Mouse (Mus musculus): ENCODE measurements at regions not wholly inside any gene's neighbourhood (a gene's known extent, or its start where the extent isn't known, plus 50 kb on each side); places are given as distances from the start of the nearest gene placed in this dataset.
A peak's percentile ranks its signal among the peaks of the same experiment; 100 is the strongest.
"Not testable (repeated sequence)": the region's sequence is repeated elsewhere in the genome, so short reads cannot be mapped to it uniquely, and the experiment has no call there.

GRCm38 (mm10) chr5:108903134-108903923 is 50.9 kb upstream of the Vmn2r9 start:
- H3K27me3 ChIP-seq (ENCODE audit: control insufficient read depth, insufficient read depth, low read length); H3K9ac ChIP-seq (ENCODE audit: low read depth, low read length); DNase-seq (ENCODE audit: extremely low read depth, low read depth, low spot score); H3K79me2 ChIP-seq (ENCODE audit: control insufficient read depth, insufficient read depth, low read length); H3K4me1 ChIP-seq (ENCODE audit: control insufficient read depth, insufficient read depth, low read length); H3K36me3 ChIP-seq (ENCODE audit: control insufficient read depth, insufficient read depth, low read length); H3K27ac ChIP-seq (replicated peaks; ENCODE audit: insufficient read depth, low read depth, low read length): not testable (repeated sequence)
- H3K4me3 ChIP-seq (ENCODE audit: insufficient read depth, low read depth, low read length), result 0 out of 2 replicates have a peak overlapping the region, but pooled peaks have one; percentile 11
- WGBS, result 2% methylated on average over 34 of the region's 65 CpGs

All from liver, adult 2 months (tissue).